Mouse (Mus musculus) cerebellum, adult 2 months (tissue): Measurements from ENCODE around the gene Mocs1.

Source experiments
- CTCF ChIP-seq: fragments of 200-500 bp; IDR thresholded peaks from 2 replicates; pipeline ENCODE4 v1.5.1; 2011; ENCODE audit warnings: low read depth, mild to moderate bottlenecking, control low read depth, low read length, moderate library complexity, borderline replicate concordance; ENCODE audit not compliant: insufficient read depth
- POLR2A ChIP-seq: fragments of 200-500 bp; IDR thresholded peaks from 2 replicates; pipeline ENCODE4 v1.6.1; 2011; ENCODE audit warnings: low read length, control low read depth, borderline replicate concordance; ENCODE audit not compliant: insufficient read depth

DNA sequence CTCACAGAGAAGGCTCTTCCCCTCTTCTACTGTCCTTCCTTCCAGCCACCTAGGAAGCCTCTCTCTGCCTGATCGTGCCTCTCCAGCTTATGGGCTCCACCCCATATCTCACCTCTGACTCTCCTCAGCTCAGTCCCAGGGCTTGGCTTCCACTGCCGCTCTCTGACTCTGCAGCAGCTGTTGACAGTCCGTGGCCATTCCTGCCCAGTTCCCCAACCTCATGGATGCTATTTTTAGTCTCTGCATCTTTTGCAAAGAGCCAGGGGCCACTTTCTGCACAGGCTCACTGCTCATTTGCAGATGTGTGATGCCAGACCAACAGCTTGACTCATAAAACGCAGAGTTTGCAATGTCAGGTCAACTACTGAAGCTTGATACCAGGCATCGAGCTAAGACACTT is 60.9 kb downstream of the Mocs1 start:
- TF ChIP-seq CTCF (no peak), POLR2A (no peak)
